ENCODE assay signal across 8 mouse cellular contexts in genomic region chr1:178449172-178449571, GRCm38 (mm10). TPM values are rescaled to one million over a fixed set of nuclear protein-coding genes. Genes with fewer than 3 reads are reported as not detected.
A peak's percentile ranks its signal among the peaks of the same experiment; 100 is the strongest.
DNase-seq lines count a peak whose midpoint lies in the region; ATAC-seq and TF ChIP-seq lines count a peak whose summit lies in the region.

No protein-coding gene starts in this region.

- peak; percentile 77; the same call in 1 of the 2 replicates for ATAC-seq in frontal cortex, adult (ENCODE audit: low TSS enrichment)
- peak; percentile 72 to 81 for ATAC-seq in hematopoietic stem cell, adult 5-6 weeks (replicated peaks in 1 of 2; ENCODE audit: insufficient read depth in 1 of 2, low FRiP score in 2 of 2, low TSS enrichment in 1 of 2, low read depth in 1 of 2, poor library complexity in 2 of 2, severe bottlenecking in 2 of 2)
- ATAC-seq in lung, embryonic 16.5 days (ENCODE audit: low read depth): peak; percentile 77; the same call in 1 of the 2 replicates

- H3K27me3 ChIP-seq in cerebellum, adult 2 months (ENCODE audit: control insufficient read depth, insufficient read depth, low read length): no peaks in the 10 kb centered on the region
- no peaks in the 10 kb centered on the region for H3K27me3 ChIP-seq in lung, embryonic 16.5 days (ENCODE audit: control insufficient read depth, insufficient read depth, low read depth, low read length)

- H3K9me3 ChIP-seq in lung, embryonic 16.5 days (ENCODE audit: control insufficient read depth, low read length): no peaks in the 10 kb centered on the region

- H3K4me2 ChIP-seq in lung, embryonic 16.5 days (ENCODE audit: low read depth, low read length): no peak overlapping the region

- no peak overlapping the region for H3K9ac ChIP-seq in lung, embryonic 16.5 days (ENCODE audit: low read length)

- TF ChIP-seq CTCF in cerebellum, adult 2 months (IDR thresholded peaks at IDR 0.05; ENCODE audit: borderline replicate concordance, insufficient read depth, low read depth, low read length): peak; percentile 95
- TF ChIP-seq CTCF in layer of hippocampus, adult 2 months (conservative IDR thresholded peaks at IDR 0.05): peak; percentile 88

- no peaks in the 10 kb centered on the region for H3K36me3 ChIP-seq in lung, embryonic 16.5 days (ENCODE audit: control insufficient read depth, insufficient read depth, low read length)

- TF ChIP-seq POLR2A in cerebellum, adult 2 months (IDR thresholded peaks at IDR 0.05; ENCODE audit: borderline replicate concordance, insufficient read depth, low read length): no peak

- no peak overlapping the region for H3K27ac ChIP-seq in cerebellum, adult 2 months (ENCODE audit: insufficient read depth, low read length)
- peak overlapping the region; percentile 78; the same call in 1 of the 2 replicates for H3K27ac ChIP-seq in layer of hippocampus, adult 2 months
- no peak overlapping the region for H3K27ac ChIP-seq in lung, embryonic 16.5 days (ENCODE audit: low read length)

- peaks cover 16% of the 10 kb centered on the region for H3K4me1 ChIP-seq in cerebellum, adult 2 months (ENCODE audit: control insufficient read depth, insufficient read depth, low read length)
- no peaks in the 10 kb centered on the region for H3K4me1 ChIP-seq in lung, embryonic 16.5 days (replicated peaks; ENCODE audit: control insufficient read depth, insufficient read depth, low read length)

- H3K4me3 ChIP-seq in cerebellum, adult 2 months (replicated peaks; ENCODE audit: insufficient read depth, low read depth, low read length): no peak overlapping the region
- no peak overlapping the region for H3K4me3 ChIP-seq in layer of hippocampus, adult 2 months
- H3K4me3 ChIP-seq in lung, embryonic 16.5 days (ENCODE audit: low read length): no peak overlapping the region

- 27% methylated on average over 3 of the region's 3 CpGs for WGBS in cerebellum, adult 2 months
- 17% methylated on average over 3 of the region's 3 CpGs for WGBS in lung, embryonic 16.5 days

- DNase-seq in MEL-GATA-1-ER (ENCODE audit: extremely low read depth, low read depth): peak; percentile 67
- peak; percentile 86 to 88 for DNase-seq in cerebellum, adult 2 months
- DNase-seq in layer of hippocampus, adult 2 months (ENCODE audit: low spot score in 2 of 2): peak; percentile 57 to 73
- DNase-seq in ovary, postnatal 36 days (ENCODE audit: low spot score): peak; percentile 78
- DNase-seq in thymus, postnatal 10 days (ENCODE audit: low spot score in 2 of 2): peak; percentile 33 to 72

RNA-seq across cellular contexts. Expression of gene Efcab2, which starts 43.3 kb away (rescaled TPM):
- polyA plus RNA-seq in cerebellum, adult 2 months (2012; rRNA removed): 9.6 and 12.9 TPM in 2 replicates
- total RNA-seq in hematopoietic stem cell, adult 5-6 weeks (2017): 5.2 and 5.8 TPM in 2 replicates
- 10 to 100 TPM in 1 of 2 experiments, 1 to 10 TPM in 1; 8.1 to 11.1 TPM for total RNA-seq in layer of hippocampus, adult 2 months (2021)
- 6.0 and 6.5 TPM in 2 replicates for polyA plus RNA-seq in lung, embryonic 16.5 days (2015; fragmentation: Nextera tagmentation; extraction: Ambion mirVana)
